Mouse (Mus musculus): ENCODE measurements at regions not wholly inside any gene's neighbourhood (a gene's known extent, or its start where the extent isn't known, plus 50 kb on each side); places are given as distances from the start of the nearest gene placed in this dataset.

- TF ChIP-seq POLR2A (IDR thresholded peaks at IDR 0.05; ENCODE audit: low read depth, low read length) (no peak), CTCF (IDR thresholded peaks at IDR 0.05; ENCODE audit: extremely low read depth, insufficient read length, insufficient replicate concordance, low read depth, low read length) (no peak)
These were observed 63.7 kb upstream of the Picalm start for GRCm38 (mm10) chr7:90066275-90066674.

Measured in small intestine, adult 2 months (tissue).